Mouse (Mus musculus) heart, adult 8-10 months (tissue): Measurements from ENCODE around the gene Hist2h2be. TPM values are rescaled to one million over a fixed set of nuclear protein-coding genes. Genes with fewer than 3 reads are reported as not detected.
"Not testable (repeated sequence)": the region's sequence is repeated elsewhere in the genome, so short reads cannot be mapped to it uniquely, and the experiment has no call there.

Experiments
- DNase-seq: peaks from one replicate; pipeline ENCODE4 v3.0.0; 2022; ENCODE audit warnings: low spot score
- total RNA-seq, 4 experiments: library from RNA; stranded (reverse); gene quantifications; 2 replicates each; pipeline ENCODE4 v1.2.4; 2022

Gene Hist2h2be
- 10 to 100 TPM in 2 of 4 experiments, 1 to 10 TPM in 2; 8.3 to 10.2 (median 9.8) TPM for total RNA-seq

- peak; percentile 96 for DNase-seq
Observed at GRCm38 (mm10) chr3:96220765-96221639, at the start of gene Hist2h2be, which contains the start of gene Hist2h2ac. TSS of gene Hist2h2be (plus strand) at chr3:96221119. TSS of gene Hist2h2ac (minus strand) at chr3:96220880.

- no peak for DNase-seq
Observed at GRCm38 (mm10) chr3:96171583-96172196, 49.2 kb upstream of the Hist2h2be start.

GRCm38 (mm10) chr3:96172197-96173178 is 48.4 kb upstream of the Hist2h2be start, which contains the start of gene Sf3b4:
TSS of gene Sf3b4 (plus strand) at chr3:96172332.
- peak; percentile 86 for DNase-seq

GRCm38 (mm10) chr3:96173185-96173584 is 47.7 kb upstream of the Hist2h2be start:
- DNase-seq: no peak

- DNase-seq: not testable (repeated sequence)
Observed at GRCm38 (mm10) chr3:96174042-96174441, 46.9 kb upstream of the Hist2h2be start.

- no peak for DNase-seq
Observed at GRCm38 (mm10) chr3:96175251-96175650, 45.7 kb upstream of the Hist2h2be start.

- no peak for DNase-seq
Observed at GRCm38 (mm10) chr3:96178427-96178826, 42.5 kb upstream of the Hist2h2be start.

- DNase-seq: no peak
Observed at GRCm38 (mm10) chr3:96178902-96179301, 42.0 kb upstream of the Hist2h2be start.

GRCm38 (mm10) chr3:96179531-96179930 is 41.4 kb upstream of the Hist2h2be start:
- peak; percentile 65 for DNase-seq

GRCm38 (mm10) chr3:96180727-96181477 is 40.0 kb upstream of the Hist2h2be start, which contains the start of gene Sv2a:
TSS of gene Sv2a (plus strand) at chr3:96181151.
- no peak for DNase-seq

GRCm38 (mm10) chr3:96181510-96182381 is 39.2 kb upstream of the Hist2h2be start:
- no peak for DNase-seq

- DNase-seq: no peak
Observed at GRCm38 (mm10) chr3:96182382-96182776, 38.5 kb upstream of the Hist2h2be start.

- no peak for DNase-seq
Observed at GRCm38 (mm10) chr3:96192977-96193376, 27.9 kb upstream of the Hist2h2be start.

- no peak for DNase-seq
Observed at GRCm38 (mm10) chr3:96194966-96195365, 26.0 kb upstream of the Hist2h2be start.

- DNase-seq: no peak
Observed at GRCm38 (mm10) chr3:96195616-96196313, 25.2 kb upstream of the Hist2h2be start.

GRCm38 (mm10) chr3:96196437-96197128 is 24.3 kb upstream of the Hist2h2be start:
- no peak for DNase-seq

GRCm38 (mm10) chr3:96197129-96197749 is 23.7 kb upstream of the Hist2h2be start:
- DNase-seq: peak; percentile 91

GRCm38 (mm10) chr3:96198181-96198580 is 22.7 kb upstream of the Hist2h2be start:
- DNase-seq: no peak
